Mouse (Mus musculus): ENCODE data around the gene D630003M21Rik. TPM values are rescaled to one million over a fixed set of nuclear protein-coding genes. Genes with fewer than 3 reads are reported as not detected.
A peak's percentile ranks its signal among the peaks of the same experiment; 100 is the strongest.

The D630003M21Rik gene
- polyA plus RNA-seq, 1 experiment: 3.7 TPM

- DNase-seq (ENCODE audit: low read depth): peak; percentile 65
- TF ChIP-seq POLR2A (IDR thresholded peaks at IDR 0.05; ENCODE audit: borderline replicate concordance, extremely low read depth, insufficient read depth, insufficient read length, poor library complexity, severe bottlenecking): no peak
- TF ChIP-seq CTCF (IDR thresholded peaks at IDR 0.05; ENCODE audit: borderline replicate concordance, extremely low read depth, insufficient read depth, insufficient read length): peak; percentile 68
These were observed 82.8 kb downstream of the D630003M21Rik start, which contains the start of gene Tgm2 for GRCm38 (mm10) chr2:158146223-158146622. Gene Tgm2 (minus strand): TSS chr2:158146436.

- DNase-seq (ENCODE audit: low read depth): no peak
- TF ChIP-seq POLR2A (IDR thresholded peaks at IDR 0.05; ENCODE audit: borderline replicate concordance, extremely low read depth, insufficient read depth, insufficient read length, poor library complexity, severe bottlenecking) (no peak), CTCF (IDR thresholded peaks at IDR 0.05; ENCODE audit: borderline replicate concordance, extremely low read depth, insufficient read depth, insufficient read length) (no peak)
These were observed 83.4 kb downstream of the D630003M21Rik start for GRCm38 (mm10) chr2:158145528-158146065.

- no peak for DNase-seq (ENCODE audit: low read depth)
- TF ChIP-seq POLR2A (IDR thresholded peaks at IDR 0.05; ENCODE audit: borderline replicate concordance, extremely low read depth, insufficient read depth, insufficient read length, poor library complexity, severe bottlenecking) (no peak), CTCF (IDR thresholded peaks at IDR 0.05; ENCODE audit: borderline replicate concordance, extremely low read depth, insufficient read depth, insufficient read length) (no peak)
These were observed 84.1 kb downstream of the D630003M21Rik start for GRCm38 (mm10) chr2:158144750-158145527.

- TF ChIP-seq CTCF (IDR thresholded peaks at IDR 0.05; ENCODE audit: borderline replicate concordance, extremely low read depth, insufficient read depth, insufficient read length) (no peak), POLR2A (IDR thresholded peaks at IDR 0.05; ENCODE audit: borderline replicate concordance, extremely low read depth, insufficient read depth, insufficient read length, poor library complexity, severe bottlenecking) (no peak)
- no peak for DNase-seq (ENCODE audit: low read depth)
These were observed 84.8 kb downstream of the D630003M21Rik start for GRCm38 (mm10) chr2:158144263-158144662.

- no peak for DNase-seq (ENCODE audit: low read depth)
- TF ChIP-seq CTCF (IDR thresholded peaks at IDR 0.05; ENCODE audit: borderline replicate concordance, extremely low read depth, insufficient read depth, insufficient read length): no peak
- TF ChIP-seq POLR2A (IDR thresholded peaks at IDR 0.05; ENCODE audit: borderline replicate concordance, extremely low read depth, insufficient read depth, insufficient read length, poor library complexity, severe bottlenecking): no peak
These were observed 85.2 kb downstream of the D630003M21Rik start for GRCm38 (mm10) chr2:158143816-158144215.

GRCm38 (mm10) chr2:158142981-158143380 is 86.0 kb downstream of the D630003M21Rik start:
- DNase-seq (ENCODE audit: low read depth): no peak

GRCm38 (mm10) chr2:158141690-158142440 is 87.2 kb downstream of the D630003M21Rik start:
- no peak for DNase-seq (ENCODE audit: low read depth)
- TF ChIP-seq CTCF (IDR thresholded peaks at IDR 0.05; ENCODE audit: borderline replicate concordance, extremely low read depth, insufficient read depth, insufficient read length) (no peak), POLR2A (IDR thresholded peaks at IDR 0.05; ENCODE audit: borderline replicate concordance, extremely low read depth, insufficient read depth, insufficient read length, poor library complexity, severe bottlenecking) (no peak)

More at GRCm38 (mm10) chr2:158142981-158143380, 86.0 kb downstream of the D630003M21Rik start:
- no peak for TF ChIP-seq POLR2A (IDR thresholded peaks at IDR 0.05; ENCODE audit: borderline replicate concordance, extremely low read depth, insufficient read depth, insufficient read length, poor library complexity, severe bottlenecking)
- TF ChIP-seq CTCF (IDR thresholded peaks at IDR 0.05; ENCODE audit: borderline replicate concordance, extremely low read depth, insufficient read depth, insufficient read length): no peak

- DNase-seq (ENCODE audit: low read depth): no peak
- no peak for TF ChIP-seq POLR2A (IDR thresholded peaks at IDR 0.05; ENCODE audit: borderline replicate concordance, extremely low read depth, insufficient read depth, insufficient read length, poor library complexity, severe bottlenecking)
- no peak for TF ChIP-seq CTCF (IDR thresholded peaks at IDR 0.05; ENCODE audit: borderline replicate concordance, extremely low read depth, insufficient read depth, insufficient read length)
These were observed 87.8 kb downstream of the D630003M21Rik start for GRCm38 (mm10) chr2:158141271-158141670.

GRCm38 (mm10) chr2:158140664-158141063 is 88.4 kb downstream of the D630003M21Rik start:
- DNase-seq (ENCODE audit: low read depth): no peak
- TF ChIP-seq CTCF (IDR thresholded peaks at IDR 0.05; ENCODE audit: borderline replicate concordance, extremely low read depth, insufficient read depth, insufficient read length) (no peak), POLR2A (IDR thresholded peaks at IDR 0.05; ENCODE audit: borderline replicate concordance, extremely low read depth, insufficient read depth, insufficient read length, poor library complexity, severe bottlenecking) (no peak)

GRCm38 (mm10) chr2:158139628-158140027 is 89.4 kb downstream of the D630003M21Rik start:
- TF ChIP-seq CTCF (IDR thresholded peaks at IDR 0.05; ENCODE audit: borderline replicate concordance, extremely low read depth, insufficient read depth, insufficient read length) (no peak), POLR2A (IDR thresholded peaks at IDR 0.05; ENCODE audit: borderline replicate concordance, extremely low read depth, insufficient read depth, insufficient read length, poor library complexity, severe bottlenecking) (no peak)
- DNase-seq (ENCODE audit: low read depth): peak; percentile 93

GRCm38 (mm10) chr2:158138778-158139177 is 90.2 kb downstream of the D630003M21Rik start:
- TF ChIP-seq POLR2A (IDR thresholded peaks at IDR 0.05; ENCODE audit: borderline replicate concordance, extremely low read depth, insufficient read depth, insufficient read length, poor library complexity, severe bottlenecking) (no peak), CTCF (IDR thresholded peaks at IDR 0.05; ENCODE audit: borderline replicate concordance, extremely low read depth, insufficient read depth, insufficient read length) (no peak)
- DNase-seq (ENCODE audit: low read depth): no peak
